Mouse (Mus musculus): ENCODE measurements around the gene Arhgap25. TPM values are rescaled to one million over a fixed set of nuclear protein-coding genes. Genes with fewer than 3 reads are reported as not detected.
"Not testable (repeated sequence)": the region's sequence is repeated elsewhere in the genome, so short reads cannot be mapped to it uniquely, and the experiment has no call there.

Arhgap25 gene
- total RNA-seq, 2 experiments from 2014 or later, result 3.1 to 3.8 TPM

GRCm38 (mm10) chr6:87513046-87513767 lies 19.9 kb downstream of the Arhgap25 start:
- intact Hi-C loops (cut with DNase I), result loop anchor here (1.0 to 2.0 kb wide), 2 partner anchors 18 to 47 kb away; no protein-coding TSS in a partner anchor
- peak; percentile 30 for DNase-seq (ENCODE audit: low spot score)

GRCm38 (mm10) chr6:87510999-87511398 lies 22.1 kb downstream of the Arhgap25 start:
- no peak for DNase-seq (ENCODE audit: low spot score)
- intact Hi-C loops (cut with DNase I), result no loop called here

- no peak for DNase-seq (ENCODE audit: low spot score)
- intact Hi-C loops (cut with DNase I), result no loop called here
Observed at GRCm38 (mm10) chr6:87509806-87510205, 23.3 kb downstream of the Arhgap25 start.

GRCm38 (mm10) chr6:87504875-87505274 lies 28.2 kb downstream of the Arhgap25 start:
- intact Hi-C loops (cut with DNase I), result no loop called here
- DNase-seq (ENCODE audit: low spot score), result no peak

GRCm38 (mm10) chr6:87503976-87504375 lies 29.1 kb downstream of the Arhgap25 start:
- intact Hi-C loops (cut with DNase I), result no loop called here
- DNase-seq (ENCODE audit: low spot score), result no peak

GRCm38 (mm10) chr6:87503536-87503935 lies 29.5 kb downstream of the Arhgap25 start:
- DNase-seq (ENCODE audit: low spot score), result no peak
- intact Hi-C loops (cut with DNase I), result no loop called here

- no peak for DNase-seq (ENCODE audit: low spot score)
- intact Hi-C loops (cut with DNase I), result no loop called here
Observed at GRCm38 (mm10) chr6:87502831-87503286, 30.2 kb downstream of the Arhgap25 start.

GRCm38 (mm10) chr6:87502411-87502810 lies 30.6 kb downstream of the Arhgap25 start:
- intact Hi-C loops (cut with DNase I), result no loop called here

GRCm38 (mm10) chr6:87500696-87501095 lies 32.4 kb downstream of the Arhgap25 start:
- intact Hi-C loops (cut with DNase I), result no loop called here
- no peak for DNase-seq (ENCODE audit: low spot score)

More at GRCm38 (mm10) chr6:87502411-87502810, 30.6 kb downstream of the Arhgap25 start:
- no peak for DNase-seq (ENCODE audit: low spot score)

- DNase-seq (ENCODE audit: low spot score), result no peak
- intact Hi-C loops (cut with DNase I), result no loop called here
Observed at GRCm38 (mm10) chr6:87499791-87500190, 33.3 kb downstream of the Arhgap25 start.

- DNase-seq (ENCODE audit: low spot score), result peak; percentile 47
- intact Hi-C loops (cut with DNase I), result no loop called here
Observed at GRCm38 (mm10) chr6:87496143-87496542, 36.9 kb downstream of the Arhgap25 start.

GRCm38 (mm10) chr6:87494339-87494738 lies 38.7 kb downstream of the Arhgap25 start:
- intact Hi-C loops (cut with DNase I), result loop anchor here (2.0 kb wide), 1 partner anchor 18 kb away; no protein-coding TSS in a partner anchor
- DNase-seq (ENCODE audit: low spot score), result no peak

GRCm38 (mm10) chr6:87487657-87488426 lies 45.2 kb downstream of the Arhgap25 start:
- no peak for DNase-seq (ENCODE audit: low spot score)
- intact Hi-C loops (cut with DNase I), result no loop called here

- no peak for DNase-seq (ENCODE audit: low spot score)
- intact Hi-C loops (cut with DNase I), result no loop called here
Observed at GRCm38 (mm10) chr6:87484806-87485205, 48.3 kb downstream of the Arhgap25 start.

GRCm38 (mm10) chr6:87483900-87484289 lies 49.2 kb downstream of the Arhgap25 start:
- intact Hi-C loops (cut with DNase I), result no loop called here
- DNase-seq (ENCODE audit: low spot score), result no peak

- intact Hi-C loops (cut with DNase I), result no loop called here
- DNase-seq (ENCODE audit: low spot score), result no peak
Observed at GRCm38 (mm10) chr6:87483224-87483899, 49.7 kb downstream of the Arhgap25 start.

GRCm38 (mm10) chr6:87479291-87479999 lies 53.6 kb downstream of the Arhgap25 start:
- no peak for DNase-seq (ENCODE audit: low spot score)
- intact Hi-C loops (cut with DNase I), result no loop called here

- DNase-seq (ENCODE audit: low spot score), result no peak
- intact Hi-C loops (cut with DNase I), result no loop called here
Observed at GRCm38 (mm10) chr6:87478847-87479246, 54.2 kb downstream of the Arhgap25 start.

- DNase-seq (ENCODE audit: low spot score), result no peak
Observed at GRCm38 (mm10) chr6:87475223-87475622, 57.8 kb downstream of the Arhgap25 start.

GRCm38 (mm10) chr6:87470098-87470497 lies 63.0 kb downstream of the Arhgap25 start:
- DNase-seq (ENCODE audit: low spot score); intact Hi-C loops (cut with DNase I): not testable (repeated sequence)

More at GRCm38 (mm10) chr6:87475223-87475622, 57.8 kb downstream of the Arhgap25 start:
- intact Hi-C loops (cut with DNase I), result no loop called here
